Mouse (Mus musculus) cortical plate, adult 2 months (tissue): ENCODE measurements around the gene Gpd2. TPM values are rescaled to one million over a fixed set of nuclear protein-coding genes. Genes with fewer than 3 reads are reported as not detected.

Experiments used
- H3K27ac ChIP-seq: fragments of 200-500 bp; 2 replicates; pipeline ENCODE4 v1.5.1; 2012; ENCODE audit warnings: low read length, control low read depth, inconsistent platforms; ENCODE audit not compliant: insufficient read depth
- H3K4me1 ChIP-seq: fragments of 200-500 bp; 2 replicates; pipeline ENCODE4 v1.6.1; 2011; ENCODE audit warnings: low read length; ENCODE audit not compliant: control insufficient read depth, insufficient read depth
- H3K4me3 ChIP-seq: fragments of 200-500 bp; 2 replicates; pipeline ENCODE4 v1.5.1; 2011; ENCODE audit warnings: mild to moderate bottlenecking, low read length, control low read depth; ENCODE audit not compliant: insufficient read depth
- CTCF ChIP-seq: fragments of 200-500 bp; IDR thresholded peaks from 2 replicates; pipeline ENCODE4 v1.5.1; 2011; ENCODE audit warnings: mild to moderate bottlenecking, control low read depth, low read length; ENCODE audit not compliant: insufficient read depth; ENCODE audit errors: extremely low read depth
- POLR2A ChIP-seq: fragments of 200-500 bp; IDR thresholded peaks from 2 replicates; pipeline ENCODE4 v1.6.1; 2011; ENCODE audit warnings: mild to moderate bottlenecking, low read length, control low read depth; ENCODE audit not compliant: insufficient read depth; ENCODE audit errors: extremely low read depth
- polyA plus RNA-seq: library from polyadenylated mRNA; depleted of rRNA; stranded (reverse); fragments of >200 nt; gene quantifications from 2 replicates; pipeline ENCODE4 v1.2.3, GENCODE M21; 2012

The Gpd2 gene
- polyA plus RNA-seq, 1 experiment: 44.1 TPM

GRCm38 (mm10) chr2:57356222-57356822, 118.9 kb downstream of the Gpd2 start:
- Histone ChIP-seq H3K27ac (no peak overlapping the region), H3K4me1 (no peaks in the 10 kb centered on the region), H3K4me3 (no peak overlapping the region)
- TF ChIP-seq POLR2A (no peak), CTCF (no peak)

- H3K4me3 ChIP-seq: no peak overlapping the region
- no peaks in the 10 kb centered on the region for H3K4me1 ChIP-seq
- 0 out of 2 replicates have a peak, but pooled peaks have one; percentile 15 for TF ChIP-seq CTCF
- TF ChIP-seq POLR2A: no peak
- no peak overlapping the region for H3K27ac ChIP-seq
Measured at GRCm38 (mm10) chr2:57362503-57362902, 125.1 kb downstream of the Gpd2 start.

- no peak overlapping the region for H3K4me3 ChIP-seq
- H3K4me1 ChIP-seq: no peaks in the 10 kb centered on the region
- TF ChIP-seq POLR2A: no peak
- peak; percentile 33 for TF ChIP-seq CTCF
- no peak overlapping the region for H3K27ac ChIP-seq
Measured at GRCm38 (mm10) chr2:57374647-57375046, 137.2 kb downstream of the Gpd2 start.

- no peak overlapping the region for H3K27ac ChIP-seq
- TF ChIP-seq POLR2A: no peak
- no peak for TF ChIP-seq CTCF
- H3K4me3 ChIP-seq: no peak overlapping the region
- no peaks in the 10 kb centered on the region for H3K4me1 ChIP-seq
Measured at GRCm38 (mm10) chr2:57375138-57375837, 137.9 kb downstream of the Gpd2 start.

- no peaks in the 10 kb centered on the region for H3K4me1 ChIP-seq
- TF ChIP-seq POLR2A (no peak), CTCF (no peak)
- no peak overlapping the region for H3K27ac ChIP-seq
- no peak overlapping the region for H3K4me3 ChIP-seq
Measured at GRCm38 (mm10) chr2:57378147-57378889, 140.9 kb downstream of the Gpd2 start.

GRCm38 (mm10) chr2:57384625-57385024, 147.2 kb downstream of the Gpd2 start:
- H3K4me3 ChIP-seq: no peak overlapping the region
- TF ChIP-seq POLR2A (no peak), CTCF (no peak)
- H3K27ac ChIP-seq: no peak overlapping the region
- no peaks in the 10 kb centered on the region for H3K4me1 ChIP-seq

- no peaks in the 10 kb centered on the region for H3K4me1 ChIP-seq
- no peak for TF ChIP-seq CTCF
- TF ChIP-seq POLR2A: no peak
- H3K27ac ChIP-seq: no peak overlapping the region
- no peak overlapping the region for H3K4me3 ChIP-seq
Measured at GRCm38 (mm10) chr2:57387816-57388215, 150.4 kb downstream of the Gpd2 start.

- Histone ChIP-seq H3K27ac (no peak overlapping the region), H3K4me3 (no peak overlapping the region), H3K4me1 (no peaks in the 10 kb centered on the region)
- TF ChIP-seq POLR2A (no peak), CTCF (no peak)
Measured at GRCm38 (mm10) chr2:57395071-57395470, 157.6 kb downstream of the Gpd2 start.

- H3K4me3 ChIP-seq: no peak overlapping the region
- TF ChIP-seq CTCF (no peak), POLR2A (no peak)
Measured at GRCm38 (mm10) chr2:57396061-57396460, 158.6 kb downstream of the Gpd2 start.

GRCm38 (mm10) chr2:57397727-57398126, 160.3 kb downstream of the Gpd2 start:
- H3K4me3 ChIP-seq: no peak overlapping the region
- no peak for TF ChIP-seq CTCF
- no peaks in the 10 kb centered on the region for H3K4me1 ChIP-seq
- H3K27ac ChIP-seq: no peak overlapping the region

More at GRCm38 (mm10) chr2:57396061-57396460, 158.6 kb downstream of the Gpd2 start:
- Histone ChIP-seq H3K4me1 (no peaks in the 10 kb centered on the region), H3K27ac (no peak overlapping the region)
